10 mouse cellular contexts compared by ENCODE assay signal in genomic region chr6:53818264-53818731, GRCm38 (mm10). TPM values are rescaled to one million over a fixed set of nuclear protein-coding genes. Genes with fewer than 3 reads are reported as not detected.
DNase-seq lines count a peak whose midpoint lies in the region; ATAC-seq and TF ChIP-seq lines count a peak whose summit lies in the region.
"Had no signal": no experiment of that assay in that cellular context is flagged by ENCODE, and none has a peak within 500 bp of the region (broad histone marks: within the 10 kb centered on the region; RNA-seq: fewer than 3 reads in every experiment).

No protein-coding gene starts in this region.

- peaks cover 4% of the 10 kb centered on the region; the same call in 1 of the 2 replicates for H3K9me3 ChIP-seq in E14TG2a.4 (ENCODE audit: low read length)
- no peaks in the 10 kb centered on the region for H3K9me3 ChIP-seq in forebrain, embryonic 15.5 days
- no peaks in the 10 kb centered on the region for H3K9me3 ChIP-seq in lung, embryonic 15.5 days

- peaks cover 75% of the 10 kb centered on the region for H3K27me3 ChIP-seq in E14TG2a.4 (ENCODE audit: insufficient read depth, low read length)
- peaks cover 44% of the 10 kb centered on the region for H3K27me3 ChIP-seq in forebrain, embryonic 15.5 days
- peaks cover 44% of the 10 kb centered on the region for H3K27me3 ChIP-seq in lung, embryonic 15.5 days

- no peak overlapping the region for H3K27ac ChIP-seq in forebrain, embryonic 15.5 days (replicated peaks)
- H3K27ac ChIP-seq in lung, embryonic 15.5 days = 0 out of 2 replicates have a peak overlapping the region, but pooled peaks have one; percentile 98

- H3K36me3 ChIP-seq in E14TG2a.4 (ENCODE audit: insufficient read depth, low read length) = no peaks in the 10 kb centered on the region
- H3K36me3 ChIP-seq in forebrain, embryonic 15.5 days = no peaks in the 10 kb centered on the region
- no peaks in the 10 kb centered on the region for H3K36me3 ChIP-seq in lung, embryonic 15.5 days

- peak overlapping the region; percentile 99 for H3K4me2 ChIP-seq in forebrain, embryonic 15.5 days (replicated peaks)
- H3K4me2 ChIP-seq in lung, embryonic 15.5 days = peak overlapping the region; percentile 91

- peak; percentile 66 for ATAC-seq in forebrain, embryonic 15.5 days (replicated peaks)
- peak; percentile 2; the same call in 1 of the 2 replicates for ATAC-seq in lung, embryonic 15.5 days (ENCODE audit: borderline replicate concordance, extremely low read depth, low FRiP score, low TSS enrichment)

- peak; percentile 47 for DNase-seq in cerebellum, adult 11 months
- DNase-seq in heart, postnatal 14 days = peak; percentile 86 to 87
- DNase-seq in layer of hippocampus, adult 8-10 months (ENCODE audit: low spot score in 2 of 2) = peak; percentile 12 to 55
- peak; percentile 74 for DNase-seq in ovary, postnatal 14 days (ENCODE audit: low spot score)
- no peak for DNase-seq in adipocyte (ENCODE audit: low spot score)

- 1% methylated on average over 42 of the region's 42 CpGs for WGBS in forebrain, embryonic 15.5 days
- WGBS in lung, embryonic 15.5 days = under 1% methylated on average over 42 of the region's 42 CpGs

- no peak for TF ChIP-seq CTCF in E14TG2a.4 (conservative IDR thresholded peaks at IDR 0.05; ENCODE audit: low read length)

- intact Hi-C loops in heart, postnatal 14 days (cut with DNase I) = loop anchor here (2.0 kb wide), 2 partner anchors 53 to 133 kb away; no protein-coding TSS in a partner anchor

- peaks cover 36% of the 10 kb centered on the region for H3K4me1 ChIP-seq in E14TG2a.4 (replicated peaks; ENCODE audit: low read depth, low read length)
- H3K4me1 ChIP-seq in forebrain, embryonic 15.5 days = peaks cover 38% of the 10 kb centered on the region
- peaks cover 60% of the 10 kb centered on the region for H3K4me1 ChIP-seq in lung, embryonic 15.5 days

- peak overlapping the region; percentile 78 for H3K4me3 ChIP-seq in E14TG2a.4 (replicated peaks; ENCODE audit: low read length)
- peak overlapping the region; percentile 53 for H3K4me3 ChIP-seq in forebrain, embryonic 15.5 days
- H3K4me3 ChIP-seq in lung, embryonic 15.5 days = peak overlapping the region; percentile 63
- H3K4me3 ChIP-seq: myocyte had no signal

- no peak overlapping the region; the same call in 1 of the 2 replicates for H3K9ac ChIP-seq in forebrain, embryonic 15.5 days (replicated peaks)
- H3K9ac ChIP-seq in lung, embryonic 15.5 days = peak overlapping the region; percentile 76

RNA-seq across cellular contexts. Expression of gene Tril, which starts 2.3 kb away (rescaled TPM):
- 5.9 and 7.6 TPM in 2 replicates for polyA plus RNA-seq in forebrain, embryonic 15.5 days (2015; fragmentation: Nextera tagmentation; extraction: Ambion mirVana)
- 1 to 10 TPM; 9.3 to 9.9 TPM for total RNA-seq in heart, postnatal 14 days (2021)
- total RNA-seq in layer of hippocampus, adult 8-10 months (2022) = 10 to 100 TPM; 30.7 to 33.7 (median 32.3) TPM
- 48.4 and 50.7 TPM in 2 replicates for polyA plus RNA-seq in lung, embryonic 15.5 days (2015; fragmentation: Nextera tagmentation; extraction: Ambion mirVana)
- total RNA-seq: MEL had no signal
